Mouse (Mus musculus): Measurements from ENCODE around the gene Vps35l. TPM values are rescaled to one million over a fixed set of nuclear protein-coding genes. Genes with fewer than 3 reads are reported as not detected.

Vps35l gene
- polyA plus RNA-seq, 1 experiment from 2014 or later: 101 TPM

- H3K36me3 ChIP-seq (ENCODE audit: control insufficient read depth, insufficient read depth, low read length): peaks cover 82% of the 10 kb centered on the region
- WGBS: 93% methylated on average over 9 of the region's 9 CpGs
- H3K4me1 ChIP-seq (ENCODE audit: control insufficient read depth, insufficient read depth, low read length): no peaks in the 10 kb centered on the region
Measured at GRCm38 (mm10) chr7:118723927-118724326, 16.1 kb upstream of the Vps35l start.

GRCm38 (mm10) chr7:118725459-118725858, 14.6 kb upstream of the Vps35l start:
- ATAC-seq (ENCODE audit: low FRiP score, low TSS enrichment) (no peak), DNase-seq (no peak)
- 89% methylated on average over 2 of the region's 2 CpGs for WGBS
- H3K4me1 ChIP-seq (ENCODE audit: control insufficient read depth, insufficient read depth, low read length): no peaks in the 10 kb centered on the region
- no peak overlapping the region for H3K4me2 ChIP-seq (ENCODE audit: low read length)
- no peak overlapping the region for H3K9ac ChIP-seq (replicated peaks; ENCODE audit: low read length)
- no peak overlapping the region for H3K4me3 ChIP-seq (replicated peaks; ENCODE audit: low read depth, low read length)
- H3K9me3 ChIP-seq (ENCODE audit: control insufficient read depth, low read length): no peaks in the 10 kb centered on the region
- no peaks in the 10 kb centered on the region for H3K27me3 ChIP-seq (ENCODE audit: control insufficient read depth, insufficient read depth, low read length)
- H3K27ac ChIP-seq (replicated peaks; ENCODE audit: low read depth, low read length): no peak overlapping the region
- H3K36me3 ChIP-seq (ENCODE audit: control insufficient read depth, insufficient read depth, low read length): peaks cover 85% of the 10 kb centered on the region

More at GRCm38 (mm10) chr7:118723927-118724326, 16.1 kb upstream of the Vps35l start:
- Histone ChIP-seq H3K4me2 (ENCODE audit: low read length) (no peak overlapping the region), H3K27me3 (ENCODE audit: control insufficient read depth, insufficient read depth, low read length) (no peaks in the 10 kb centered on the region), H3K9me3 (ENCODE audit: control insufficient read depth, low read length) (no peaks in the 10 kb centered on the region), H3K27ac (replicated peaks; ENCODE audit: low read depth, low read length) (no peak overlapping the region), H3K4me3 (replicated peaks; ENCODE audit: low read depth, low read length) (no peak overlapping the region), H3K9ac (replicated peaks; ENCODE audit: low read length) (no peak overlapping the region)
- ATAC-seq (ENCODE audit: low FRiP score, low TSS enrichment): no peak
- no peak for DNase-seq

GRCm38 (mm10) chr7:118728846-118729587, 11.0 kb upstream of the Vps35l start:
- Histone ChIP-seq H3K27ac (replicated peaks; ENCODE audit: low read depth, low read length) (no peak overlapping the region), H3K4me1 (ENCODE audit: control insufficient read depth, insufficient read depth, low read length) (no peaks in the 10 kb centered on the region), H3K4me3 (replicated peaks; ENCODE audit: low read depth, low read length) (no peak overlapping the region), H3K9me3 (ENCODE audit: control insufficient read depth, low read length) (no peaks in the 10 kb centered on the region), H3K9ac (replicated peaks; ENCODE audit: low read length) (no peak overlapping the region), H3K27me3 (ENCODE audit: control insufficient read depth, insufficient read depth, low read length) (no peaks in the 10 kb centered on the region), H3K36me3 (ENCODE audit: control insufficient read depth, insufficient read depth, low read length) (peaks cover 91% of the 10 kb centered on the region), H3K4me2 (ENCODE audit: low read length) (no peak overlapping the region)
- DNase-seq (no peak), ATAC-seq (ENCODE audit: low FRiP score, low TSS enrichment) (no peak)
- 94% methylated on average over 13 of the region's 13 CpGs for WGBS

- H3K36me3 ChIP-seq (ENCODE audit: control insufficient read depth, insufficient read depth, low read length): peaks cover 87% of the 10 kb centered on the region
- no peak for DNase-seq
- H3K4me1 ChIP-seq (ENCODE audit: control insufficient read depth, insufficient read depth, low read length): no peaks in the 10 kb centered on the region
- 95% methylated on average over 3 of the region's 3 CpGs for WGBS
- no peak for ATAC-seq (ENCODE audit: low FRiP score, low TSS enrichment)
- no peak overlapping the region for H3K27ac ChIP-seq (replicated peaks; ENCODE audit: low read depth, low read length)
- no peak overlapping the region for H3K4me3 ChIP-seq (replicated peaks; ENCODE audit: low read depth, low read length)
- H3K9ac ChIP-seq (replicated peaks; ENCODE audit: low read length): no peak overlapping the region
- H3K4me2 ChIP-seq (ENCODE audit: low read length): no peak overlapping the region
- no peaks in the 10 kb centered on the region for H3K27me3 ChIP-seq (ENCODE audit: control insufficient read depth, insufficient read depth, low read length)
- no peaks in the 10 kb centered on the region for H3K9me3 ChIP-seq (ENCODE audit: control insufficient read depth, low read length)
Measured at GRCm38 (mm10) chr7:118731781-118732180, 8.2 kb upstream of the Vps35l start.

GRCm38 (mm10) chr7:118733225-118733624, 6.8 kb upstream of the Vps35l start:
- Histone ChIP-seq H3K9ac (replicated peaks; ENCODE audit: low read length) (no peak overlapping the region), H3K36me3 (ENCODE audit: control insufficient read depth, insufficient read depth, low read length) (peaks cover 81% of the 10 kb centered on the region), H3K4me1 (ENCODE audit: control insufficient read depth, insufficient read depth, low read length) (no peaks in the 10 kb centered on the region), H3K4me2 (ENCODE audit: low read length) (no peak overlapping the region), H3K27ac (replicated peaks; ENCODE audit: low read depth, low read length) (no peak overlapping the region), H3K4me3 (replicated peaks; ENCODE audit: low read depth, low read length) (no peak overlapping the region), H3K9me3 (ENCODE audit: control insufficient read depth, low read length) (no peaks in the 10 kb centered on the region), H3K27me3 (ENCODE audit: control insufficient read depth, insufficient read depth, low read length) (no peaks in the 10 kb centered on the region)
- DNase-seq (no peak), ATAC-seq (ENCODE audit: low FRiP score, low TSS enrichment) (no peak)
- 95% methylated on average over 13 of the region's 13 CpGs for WGBS

GRCm38 (mm10) chr7:118738730-118739129, 1.3 kb upstream of the Vps35l start:
- H3K27me3 ChIP-seq (ENCODE audit: control insufficient read depth, insufficient read depth, low read length): no peaks in the 10 kb centered on the region
- H3K27ac ChIP-seq (replicated peaks; ENCODE audit: low read depth, low read length): no peak overlapping the region
- no peak for ATAC-seq (ENCODE audit: low FRiP score, low TSS enrichment)
- 68% methylated on average over 1 of the region's 1 CpGs for WGBS
- peaks cover 10% of the 10 kb centered on the region for H3K4me1 ChIP-seq (ENCODE audit: control insufficient read depth, insufficient read depth, low read length)
- no peaks in the 10 kb centered on the region for H3K9me3 ChIP-seq (ENCODE audit: control insufficient read depth, low read length)
- peak; percentile 4 for DNase-seq
- no peak overlapping the region for H3K4me3 ChIP-seq (replicated peaks; ENCODE audit: low read depth, low read length)
- peaks cover 33% of the 10 kb centered on the region for H3K36me3 ChIP-seq (ENCODE audit: control insufficient read depth, insufficient read depth, low read length)
- H3K9ac ChIP-seq (replicated peaks; ENCODE audit: low read length): no peak overlapping the region
- H3K4me2 ChIP-seq (ENCODE audit: low read length): no peak overlapping the region

GRCm38 (mm10) chr7:118740532-118741338, 709 bp downstream of the Vps35l start:
- peak; percentile 96 for ATAC-seq (ENCODE audit: low FRiP score, low TSS enrichment)
- WGBS: 3% methylated on average over 41 of the region's 41 CpGs
- peaks cover 10% of the 10 kb centered on the region for H3K4me1 ChIP-seq (ENCODE audit: control insufficient read depth, insufficient read depth, low read length)

GRCm38 (mm10) chr7:118742278-118742677, 2.3 kb downstream of the Vps35l start:
- Histone ChIP-seq H3K9ac (replicated peaks; ENCODE audit: low read length) (no peak overlapping the region), H3K9me3 (ENCODE audit: control insufficient read depth, low read length) (no peaks in the 10 kb centered on the region), H3K4me1 (ENCODE audit: control insufficient read depth, insufficient read depth, low read length) (peaks cover 10% of the 10 kb centered on the region), H3K4me2 (ENCODE audit: low read length) (no peak overlapping the region), H3K36me3 (ENCODE audit: control insufficient read depth, insufficient read depth, low read length) (peaks cover 33% of the 10 kb centered on the region), H3K27me3 (ENCODE audit: control insufficient read depth, insufficient read depth, low read length) (no peaks in the 10 kb centered on the region), H3K27ac (replicated peaks; ENCODE audit: low read depth, low read length) (no peak overlapping the region), H3K4me3 (replicated peaks; ENCODE audit: low read depth, low read length) (no peak overlapping the region)
- no peak for DNase-seq
- no peak for ATAC-seq (ENCODE audit: low FRiP score, low TSS enrichment)
- 82% methylated on average over 6 of the region's 6 CpGs for WGBS

More at GRCm38 (mm10) chr7:118740532-118741338, 709 bp downstream of the Vps35l start:
- Histone ChIP-seq H3K27me3 (ENCODE audit: control insufficient read depth, insufficient read depth, low read length) (no peaks in the 10 kb centered on the region), H3K36me3 (ENCODE audit: control insufficient read depth, insufficient read depth, low read length) (peaks cover 29% of the 10 kb centered on the region), H3K4me2 (ENCODE audit: low read length) (peak overlapping the region; percentile 76), H3K9ac (replicated peaks; ENCODE audit: low read length) (peak overlapping the region; percentile 71), H3K9me3 (ENCODE audit: control insufficient read depth, low read length) (no peaks in the 10 kb centered on the region), H3K27ac (replicated peaks; ENCODE audit: low read depth, low read length) (peak overlapping the region; percentile 86), H3K4me3 (replicated peaks; ENCODE audit: low read depth, low read length) (peak overlapping the region; percentile 71)
- DNase-seq: peak; percentile 99

All from midbrain, embryonic 14.5 days (tissue).